Mouse (Mus musculus) forebrain, embryonic 16.5 days (tissue): ENCODE data around the gene Vwce. TPM values are rescaled to one million over a fixed set of nuclear protein-coding genes. Genes with fewer than 3 reads are reported as not detected.

ENCODE experiments used
- ATAC-seq: fragments of 200-750 bp; cut with Nextera tagmentation; 2 replicates; pipeline ENCODE4 v1.8.0; 2017; ENCODE audit warnings: mild to moderate bottlenecking, moderate library complexity
- H3K27ac ChIP-seq: fragments of 300-500 bp; sonication (generic); 2 replicates; pipeline ENCODE4 v1.5.1; 2014; ENCODE audit warnings: low read length, control low read depth
- H3K27me3 ChIP-seq: fragments of 300-500 bp; sonication (generic); replicated peaks from 2 replicates; pipeline ENCODE4 v1.6.1; 2014; ENCODE audit warnings: low read length; ENCODE audit not compliant: control insufficient read depth, insufficient read depth
- H3K36me3 ChIP-seq: fragments of 300-500 bp; sonication (generic); 2 replicates; pipeline ENCODE4 v1.6.1; 2014; ENCODE audit not compliant: control insufficient read depth, insufficient read depth
- H3K4me1 ChIP-seq: fragments of 300-500 bp; sonication (generic); replicated peaks from 2 replicates; pipeline ENCODE4 v1.6.1; 2014; ENCODE audit warnings: low read length; ENCODE audit not compliant: control insufficient read depth, insufficient read depth
- H3K4me2 ChIP-seq: fragments of 300-500 bp; sonication (generic); 2 replicates; pipeline ENCODE4 v1.6.1; 2014; ENCODE audit warnings: mild to moderate bottlenecking, low read length, control low read depth
- H3K4me3 ChIP-seq: fragments of 300-500 bp; sonication (generic); replicated peaks from 2 replicates; pipeline ENCODE4 v1.5.1; 2014; ENCODE audit warnings: mild to moderate bottlenecking, low read length, control low read depth
- H3K9ac ChIP-seq: fragments of 300-500 bp; sonication (generic); replicated peaks from 2 replicates; pipeline ENCODE4 v1.6.1; 2014; ENCODE audit warnings: low read depth, low read length, control low read depth
- H3K9me3 ChIP-seq: fragments of 300-500 bp; sonication (generic); 2 replicates; pipeline ENCODE4 v1.6.1; 2016; ENCODE audit warnings: low read length; ENCODE audit not compliant: control insufficient read depth
- WGBS: fragments of 180-500 bp; shearing (Covaris S2); extraction: QIAGEN DNeasy Blood & Tissue Kit; methylation state at CpG from one replicate; pipeline ENCODE4 v1.1.7; 2014; 5-methylcytosine and 5-hydroxymethylcytosine counted together
- polyA plus RNA-seq: library from polyadenylated mRNA; unstranded; fragments of >200 nt; fragmentation: Nextera tagmentation; extraction: Ambion mirVana; gene quantifications from 2 replicates; pipeline ENCODE4 v1.2.1, GENCODE M21; 2015

The Vwce gene
- polyA plus RNA-seq, 1 experiment from 2014 or later, result 0.81 TPM

GRCm38 (mm10) chr19:10681571-10681970, 47.6 kb downstream of the Vwce start:
- Histone ChIP-seq H3K36me3 (no peaks in the 10 kb centered on the region), H3K9ac (no peak overlapping the region), H3K4me3 (no peak overlapping the region), H3K4me1 (peaks cover 7% of the 10 kb centered on the region), H3K9me3 (no peaks in the 10 kb centered on the region), H3K27me3 (no peaks in the 10 kb centered on the region), H3K27ac (no peak overlapping the region), H3K4me2 (no peak overlapping the region)
- ATAC-seq, result no peak
- WGBS, result 62% methylated on average over 4 of the region's 4 CpGs

DNA sequence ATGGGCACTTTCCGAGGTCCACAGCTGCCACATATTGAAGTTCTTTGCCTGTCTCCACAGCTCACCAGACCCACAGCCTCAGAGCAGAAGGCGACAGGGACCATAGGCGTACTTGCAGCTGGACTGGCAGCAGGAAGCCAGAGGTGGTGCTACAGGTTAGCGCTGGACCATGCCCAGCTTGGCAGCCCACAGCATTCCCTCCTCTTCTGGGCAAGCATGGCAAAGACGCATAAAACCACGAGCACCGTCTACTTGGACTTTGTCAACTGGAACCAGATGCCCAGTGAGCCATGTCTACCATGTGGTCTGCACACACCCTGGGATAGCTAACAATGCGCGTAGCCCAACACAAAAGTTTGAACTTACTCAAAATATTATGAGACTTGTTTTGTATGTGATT, 51.1 kb downstream of the Vwce start:
- H3K4me1 ChIP-seq, result peaks cover 15% of the 10 kb centered on the region
- 94% methylated on average over 9 of the region's 9 CpGs for WGBS
- no peak overlapping the region for H3K4me3 ChIP-seq
- H3K36me3 ChIP-seq, result no peaks in the 10 kb centered on the region
- ATAC-seq, result no peak
- H3K27me3 ChIP-seq, result no peaks in the 10 kb centered on the region
- H3K4me2 ChIP-seq, result no peak overlapping the region
- no peaks in the 10 kb centered on the region for H3K9me3 ChIP-seq
- H3K27ac ChIP-seq, result no peak overlapping the region
- no peak overlapping the region for H3K9ac ChIP-seq

GRCm38 (mm10) chr19:10685727-10686126, 51.7 kb downstream of the Vwce start:
- no peak for ATAC-seq
- Histone ChIP-seq H3K9ac (no peak overlapping the region), H3K9me3 (no peaks in the 10 kb centered on the region), H3K27ac (no peak overlapping the region), H3K4me2 (no peak overlapping the region), H3K4me3 (no peak overlapping the region), H3K27me3 (no peaks in the 10 kb centered on the region), H3K36me3 (no peaks in the 10 kb centered on the region), H3K4me1 (peaks cover 21% of the 10 kb centered on the region)
- 80% methylated on average over 2 of the region's 2 CpGs for WGBS

DNA sequence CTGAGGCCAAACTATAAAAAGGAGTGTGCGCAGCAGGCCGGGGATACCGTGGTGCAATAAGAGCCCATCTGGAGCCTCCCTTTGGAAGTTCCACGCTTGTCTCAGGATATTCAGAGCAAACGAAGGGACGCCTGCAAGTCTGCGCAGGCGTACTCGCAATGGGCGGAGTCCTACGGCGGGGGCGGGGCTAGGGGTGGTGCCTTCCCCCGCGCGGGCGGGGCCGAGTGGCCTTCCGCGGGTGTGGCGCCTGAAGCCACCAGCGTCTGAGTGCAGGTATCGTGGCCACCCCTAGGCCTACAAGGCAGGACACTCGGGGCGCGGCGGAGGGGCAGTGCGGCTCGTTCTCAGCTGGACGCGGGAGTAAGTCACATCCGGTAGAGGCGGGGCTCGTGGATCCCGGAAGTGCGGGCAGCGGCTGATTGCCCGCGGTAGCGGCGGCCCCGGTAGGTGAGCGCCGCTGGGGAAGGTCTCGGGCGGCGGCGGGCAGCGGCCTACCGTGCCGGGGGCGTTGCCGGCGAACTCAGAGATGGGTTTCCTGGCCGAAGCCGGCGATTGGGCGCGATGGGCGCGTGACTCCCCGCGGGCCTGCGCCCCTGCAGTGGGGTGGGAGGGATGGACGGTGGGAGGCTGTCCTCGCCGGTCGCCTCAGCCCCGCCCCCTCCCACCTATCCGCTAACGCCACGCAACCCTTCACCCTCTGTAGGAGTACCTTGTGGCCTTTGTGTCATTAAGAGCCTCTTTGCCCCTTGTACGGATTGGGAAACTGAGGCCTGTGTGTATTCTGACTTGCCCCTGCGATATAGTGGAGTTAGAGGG, 54.7 kb downstream of the Vwce start, which contains the start of gene Vps37c:
Vps37c (plus strand) TSS at position 199 of the 816 bp plus-strand sequence.
- peaks cover 32% of the 10 kb centered on the region for H3K4me1 ChIP-seq
- peak within 1 kb of the TSS; percentile 93 for H3K9ac ChIP-seq
- no peaks in the 10 kb centered on the region for H3K9me3 ChIP-seq
- no peaks in the 10 kb centered on the region for H3K36me3 ChIP-seq
- under 1% methylated on average over 73 of the region's 74 CpGs for WGBS
- no peaks in the 10 kb centered on the region for H3K27me3 ChIP-seq
- H3K4me3 ChIP-seq, result peak within 1 kb of the TSS; percentile 78
- ATAC-seq, result peak; percentile 90
- peak within 1 kb of the TSS; percentile 97 for H3K27ac ChIP-seq
- peak within 1 kb of the TSS; percentile 58 for H3K4me2 ChIP-seq

DNA sequence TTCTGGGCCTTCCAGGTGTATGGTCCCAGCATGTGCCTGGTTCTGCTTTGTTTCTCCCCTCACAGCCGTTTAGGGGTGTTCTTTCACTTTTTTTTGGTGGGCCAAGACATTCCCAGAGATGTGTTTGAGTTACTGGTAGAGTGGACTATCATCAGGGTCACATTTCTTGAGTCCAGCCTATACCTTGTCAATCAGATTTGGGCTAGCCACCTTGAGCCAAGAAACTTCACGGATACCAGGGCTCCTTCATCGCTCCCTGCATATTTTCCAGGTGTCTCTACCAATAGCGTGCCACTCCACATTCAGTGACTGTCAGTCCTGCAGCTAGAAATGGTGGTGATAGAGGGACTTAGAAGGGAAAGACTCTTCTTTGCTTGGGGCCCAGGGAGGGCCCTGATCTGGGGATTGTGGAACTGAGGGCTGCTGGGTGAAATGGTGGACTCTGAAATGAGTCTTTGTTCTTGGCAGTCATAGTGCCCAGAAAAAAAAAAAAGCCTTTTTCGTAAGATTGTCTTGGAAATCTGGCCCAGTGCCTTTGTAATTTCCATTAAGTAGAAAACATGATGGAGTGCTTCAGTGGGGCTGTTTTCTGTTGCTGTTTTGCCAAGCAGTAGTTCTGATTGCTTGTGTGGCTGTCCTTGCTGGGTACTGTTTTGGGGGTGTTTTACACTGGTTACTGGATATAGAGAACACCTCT, 55.6 kb downstream of the Vwce start:
- no peaks in the 10 kb centered on the region for H3K27me3 ChIP-seq
- H3K4me2 ChIP-seq, result peak overlapping the region; percentile 58
- H3K4me1 ChIP-seq, result peaks cover 32% of the 10 kb centered on the region
- peak overlapping the region; percentile 97 for H3K27ac ChIP-seq
- H3K36me3 ChIP-seq, result no peaks in the 10 kb centered on the region
- WGBS, result 27% methylated on average over 5 of the region's 5 CpGs
- H3K9ac ChIP-seq, result peak overlapping the region; percentile 93
- peak; percentile 5; the same call in 1 of the 2 replicates for ATAC-seq
- peak overlapping the region; percentile 78 for H3K4me3 ChIP-seq
- H3K9me3 ChIP-seq, result no peaks in the 10 kb centered on the region

GRCm38 (mm10) chr19:10690336-10690735, 56.3 kb downstream of the Vwce start:
- Histone ChIP-seq H3K27me3 (no peaks in the 10 kb centered on the region), H3K4me2 (peak overlapping the region; percentile 58), H3K27ac (peak overlapping the region; percentile 97), H3K4me3 (no peak overlapping the region), H3K9ac (no peak overlapping the region; the same call in 1 of the 2 replicates), H3K4me1 (peaks cover 32% of the 10 kb centered on the region), H3K9me3 (no peaks in the 10 kb centered on the region), H3K36me3 (no peaks in the 10 kb centered on the region)
- ATAC-seq, result no peak
- 64% methylated on average over 3 of the region's 3 CpGs for WGBS

DNA sequence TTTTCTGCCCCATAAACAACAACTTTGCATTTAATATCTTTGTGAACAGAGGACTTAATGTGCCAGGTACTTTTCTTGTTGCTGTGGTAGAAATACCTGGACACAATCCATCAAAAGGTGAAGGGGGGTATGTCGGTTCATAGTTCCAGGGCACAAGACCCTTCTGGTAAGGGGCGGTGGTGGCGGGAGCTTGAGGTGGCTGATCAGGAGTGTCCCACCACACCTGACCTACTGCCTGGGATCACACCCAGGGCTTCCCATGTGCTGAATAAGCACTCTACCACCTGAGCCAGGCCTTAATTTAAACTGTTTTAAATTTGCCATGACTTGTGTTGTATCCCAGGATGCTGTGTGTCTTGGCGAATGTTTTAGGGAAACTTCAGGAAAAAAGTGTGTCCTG, 57.1 kb downstream of the Vwce start:
- peaks cover 39% of the 10 kb centered on the region for H3K4me1 ChIP-seq
- H3K27me3 ChIP-seq, result no peaks in the 10 kb centered on the region
- 96% methylated on average over 4 of the region's 4 CpGs for WGBS
- no peak for ATAC-seq
- no peak overlapping the region for H3K4me3 ChIP-seq
- no peak overlapping the region for H3K9ac ChIP-seq
- no peak overlapping the region for H3K27ac ChIP-seq
- no peaks in the 10 kb centered on the region for H3K9me3 ChIP-seq
- H3K4me2 ChIP-seq, result no peak overlapping the region
- no peaks in the 10 kb centered on the region for H3K36me3 ChIP-seq

- no peak for ATAC-seq
- H3K36me3 ChIP-seq, result no peaks in the 10 kb centered on the region
- no peak overlapping the region for H3K27ac ChIP-seq
- H3K4me2 ChIP-seq, result no peak overlapping the region
- no peaks in the 10 kb centered on the region for H3K9me3 ChIP-seq
- H3K4me3 ChIP-seq, result no peak overlapping the region
- 82% methylated on average over 3 of the region's 3 CpGs for WGBS
- peaks cover 40% of the 10 kb centered on the region for H3K4me1 ChIP-seq
- no peak overlapping the region for H3K9ac ChIP-seq
- no peaks in the 10 kb centered on the region for H3K27me3 ChIP-seq
These were observed 57.6 kb downstream of the Vwce start for GRCm38 (mm10) chr19:10691660-10692059.

DNA sequence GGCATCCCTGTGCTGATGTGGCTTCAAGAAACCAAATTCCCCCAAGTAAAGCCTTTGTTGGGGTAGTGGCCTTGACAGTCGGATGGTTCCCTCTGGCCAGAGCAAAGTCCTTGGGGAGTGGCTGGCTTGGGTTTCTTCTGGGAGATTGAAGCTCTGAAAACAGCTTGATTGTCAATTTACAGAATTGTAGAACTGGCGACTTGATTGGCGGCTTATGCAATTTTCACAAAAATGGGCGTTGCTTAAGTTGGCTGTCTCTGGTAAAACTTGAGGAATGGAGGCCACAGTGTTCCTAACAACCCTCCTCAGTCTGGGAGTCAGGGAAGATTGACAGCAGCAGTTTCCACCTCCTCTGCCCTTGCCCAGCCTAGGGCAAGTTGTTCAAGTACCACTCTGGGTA, 58.3 kb downstream of the Vwce start:
- Histone ChIP-seq H3K9ac (no peak overlapping the region), H3K4me1 (peaks cover 45% of the 10 kb centered on the region), H3K9me3 (no peaks in the 10 kb centered on the region), H3K4me3 (no peak overlapping the region), H3K36me3 (no peaks in the 10 kb centered on the region), H3K4me2 (no peak overlapping the region), H3K27ac (no peak overlapping the region), H3K27me3 (no peaks in the 10 kb centered on the region)
- 87% methylated on average over 4 of the region's 4 CpGs for WGBS
- ATAC-seq, result no peak
